Mouse (Mus musculus) limb, embryonic 15.5 days (tissue): Measurements from ENCODE around the gene Cdca8. TPM values are rescaled to one million over a fixed set of nuclear protein-coding genes. Genes with fewer than 3 reads are reported as not detected.

Experiments used
- ATAC-seq: fragments of 200-750 bp; cut with Nextera tagmentation; 2 replicates; pipeline ENCODE4 v1.8.0; 2017; ENCODE audit warnings: low read depth, moderate TSS enrichment; ENCODE audit not compliant: insufficient number of reproducible peaks, low FRiP score, low TSS enrichment
- H3K27ac ChIP-seq: fragments of 300-500 bp; sonication (generic); 2 replicates; pipeline ENCODE4 v1.5.1; 2015; ENCODE audit warnings: moderate library complexity, mild to moderate bottlenecking, inconsistent platforms
- H3K27me3 ChIP-seq: fragments of 300-500 bp; sonication (generic); 2 replicates; pipeline ENCODE4 v1.6.1; 2015; ENCODE audit warnings: inconsistent platforms
- H3K36me3 ChIP-seq: fragments of 300-500 bp; sonication (generic); 2 replicates; pipeline ENCODE4 v1.6.1; 2015; ENCODE audit warnings: inconsistent platforms
- H3K4me1 ChIP-seq: fragments of 300-500 bp; sonication (generic); 2 replicates; pipeline ENCODE4 v1.6.1; 2015; ENCODE audit warnings: inconsistent platforms
- H3K4me2 ChIP-seq: fragments of 300-500 bp; sonication (generic); 2 replicates; pipeline ENCODE4 v1.6.1; 2015; ENCODE audit warnings: mild to moderate bottlenecking, inconsistent platforms
- H3K4me3 ChIP-seq: fragments of 300-500 bp; sonication (generic); 2 replicates; pipeline ENCODE4 v1.5.1; 2015; ENCODE audit warnings: mild to moderate bottlenecking, inconsistent platforms
- H3K9ac ChIP-seq: fragments of 300-500 bp; sonication (generic); 2 replicates; pipeline ENCODE4 v1.6.1; 2015; ENCODE audit warnings: inconsistent platforms
- H3K9me3 ChIP-seq: fragments of 300-500 bp; sonication (generic); 2 replicates; pipeline ENCODE4 v1.6.1; 2016; ENCODE audit warnings: inconsistent platforms
- WGBS: fragments of 180-500 bp; shearing (Covaris S2); methylation state at CpG from one replicate; pipeline ENCODE4 v1.1.7; 2015; 5-methylcytosine and 5-hydroxymethylcytosine counted together
- polyA plus RNA-seq: library from polyadenylated mRNA; unstranded; fragments of >200 nt; fragmentation: Nextera tagmentation; extraction: Ambion mirVana; gene quantifications from 2 replicates; pipeline ENCODE4 v1.2.1, GENCODE M21; 2015

The Cdca8 gene
- polyA plus RNA-seq, 1 experiment from 2014 or later, result 95.9 TPM

GRCm38 (mm10) chr4:124950181-124951035 is 11.3 kb upstream of the Cdca8 start:
- Histone ChIP-seq H3K27me3 (peaks cover 59% of the 10 kb centered on the region), H3K4me1 (peaks cover 19% of the 10 kb centered on the region), H3K36me3 (peaks cover 2% of the 10 kb centered on the region; the same call in 1 of the 2 replicates), H3K4me3 (no peak overlapping the region), H3K4me2 (no peak overlapping the region), H3K9me3 (no peaks in the 10 kb centered on the region), H3K27ac (peak overlapping the region; percentile 47; the same call in 1 of the 2 replicates), H3K9ac (0 out of 2 replicates have a peak overlapping the region, but pooled peaks have one; percentile 15)
- ATAC-seq, result no peak
- WGBS, result 21% methylated on average over 21 of the region's 21 CpGs

DNA sequence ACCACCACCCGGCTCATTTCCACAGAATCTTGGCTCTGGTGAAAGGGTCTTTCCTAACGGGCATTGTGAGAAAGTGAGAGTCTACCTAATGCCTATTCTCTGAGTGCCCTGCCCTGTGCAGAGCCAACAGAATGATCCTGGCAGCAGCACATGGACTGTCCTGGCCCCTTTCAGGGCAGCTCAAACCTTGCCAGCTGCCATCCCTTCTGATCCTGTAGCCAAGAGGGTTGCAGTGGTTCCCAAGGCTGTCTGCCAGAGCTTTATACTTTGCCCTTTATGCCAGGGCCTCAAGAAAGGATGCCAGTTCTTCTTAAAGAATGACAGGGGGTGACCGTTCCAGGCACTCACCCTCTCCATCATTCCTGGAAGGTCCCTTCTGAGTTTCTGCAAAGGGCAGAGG is 10.4 kb upstream of the Cdca8 start:
- no peak overlapping the region for H3K27ac ChIP-seq
- H3K4me1 ChIP-seq, result peaks cover 19% of the 10 kb centered on the region
- H3K36me3 ChIP-seq, result peaks cover 2% of the 10 kb centered on the region; the same call in 1 of the 2 replicates
- no peaks in the 10 kb centered on the region for H3K9me3 ChIP-seq
- H3K4me3 ChIP-seq, result no peak overlapping the region
- no peak overlapping the region for H3K9ac ChIP-seq
- H3K27me3 ChIP-seq, result peaks cover 52% of the 10 kb centered on the region
- no peak overlapping the region for H3K4me2 ChIP-seq
- no peak for ATAC-seq
- 62% methylated on average over 3 of the region's 3 CpGs for WGBS

- peaks cover 5% of the 10 kb centered on the region; the same call in 1 of the 2 replicates for H3K4me1 ChIP-seq
- no peaks in the 10 kb centered on the region for H3K9me3 ChIP-seq
- H3K4me2 ChIP-seq, result no peak overlapping the region
- peaks cover 27% of the 10 kb centered on the region for H3K36me3 ChIP-seq
- H3K27me3 ChIP-seq, result peaks cover 23% of the 10 kb centered on the region; the same call in 1 of the 2 replicates
- WGBS, result 73% methylated on average over 2 of the region's 2 CpGs
- no peak overlapping the region for H3K27ac ChIP-seq
- H3K9ac ChIP-seq, result no peak overlapping the region
- H3K4me3 ChIP-seq, result no peak overlapping the region
- ATAC-seq, result no peak
These were observed 5.8 kb upstream of the Cdca8 start for GRCm38 (mm10) chr4:124944961-124945360.

DNA sequence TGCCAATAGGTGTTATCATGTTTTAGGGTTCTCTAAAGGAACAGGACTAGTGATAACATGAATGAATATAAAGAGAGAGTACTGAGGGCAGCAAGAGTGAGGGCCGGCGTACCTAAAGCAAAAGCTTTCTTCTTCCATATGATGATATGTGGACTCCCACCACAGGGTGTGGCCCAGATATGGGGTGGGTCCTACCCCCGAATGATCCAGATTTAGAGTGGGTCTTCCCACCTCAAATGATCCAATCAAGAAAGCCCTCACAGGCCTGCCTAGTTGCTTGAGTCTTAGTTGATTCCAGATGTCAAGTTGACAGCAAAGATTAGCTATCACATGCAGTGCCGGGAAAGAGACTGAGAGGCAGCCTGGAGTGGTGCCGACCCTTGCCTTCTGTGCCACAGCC is 4.7 kb upstream of the Cdca8 start:
- no peak overlapping the region for H3K4me3 ChIP-seq
- no peaks in the 10 kb centered on the region for H3K4me1 ChIP-seq
- 63% methylated on average over 5 of the region's 5 CpGs for WGBS
- H3K9ac ChIP-seq, result no peak overlapping the region
- no peak for ATAC-seq
- no peak overlapping the region for H3K27ac ChIP-seq
- H3K4me2 ChIP-seq, result no peak overlapping the region
- H3K9me3 ChIP-seq, result no peaks in the 10 kb centered on the region
- H3K27me3 ChIP-seq, result peaks cover 17% of the 10 kb centered on the region; the same call in 1 of the 2 replicates
- peaks cover 36% of the 10 kb centered on the region for H3K36me3 ChIP-seq

DNA sequence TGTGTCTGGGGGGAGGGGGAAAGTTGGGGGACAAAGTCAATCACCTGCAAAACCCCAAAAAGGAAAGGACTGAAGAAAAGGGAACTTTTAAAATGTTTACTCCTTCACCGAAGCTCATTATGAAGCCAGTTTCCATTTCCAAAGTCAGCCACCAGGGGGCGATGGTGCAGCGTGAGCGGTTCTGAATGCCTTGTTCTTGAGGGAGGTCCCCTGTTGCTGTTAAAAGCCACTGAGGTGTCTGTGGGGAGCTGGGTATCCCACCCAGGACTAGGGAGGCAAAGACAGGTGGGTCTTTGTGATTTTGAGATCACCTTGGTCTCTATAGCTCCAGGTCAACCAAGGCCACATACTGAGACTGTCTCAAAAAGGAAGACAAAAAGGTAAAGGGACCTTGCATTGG is 3.9 kb upstream of the Cdca8 start:
- Histone ChIP-seq H3K36me3 (peaks cover 44% of the 10 kb centered on the region), H3K9me3 (no peaks in the 10 kb centered on the region), H3K4me3 (no peak overlapping the region), H3K27me3 (peaks cover 9% of the 10 kb centered on the region; the same call in 1 of the 2 replicates), H3K4me1 (0 out of 2 replicates have a peak, but pooled peaks cover 4% of the 10 kb centered on the region), H3K9ac (no peak overlapping the region), H3K4me2 (no peak overlapping the region), H3K27ac (no peak overlapping the region)
- WGBS, result 7% methylated on average over 4 of the region's 4 CpGs
- ATAC-seq, result no peak

GRCm38 (mm10) chr4:124936613-124937471 is 2.3 kb downstream of the Cdca8 start, which contains the start of gene 9930104L06Rik:
Gene 9930104L06Rik, plus strand, starts transcription at chr4:124937048.
- ATAC-seq, result peak; percentile 98
- H3K9ac ChIP-seq, result peak within 1 kb of the TSS; percentile 71
- peaks cover 33% of the 10 kb centered on the region for H3K36me3 ChIP-seq
- peak within 1 kb of the TSS; percentile 50; the same call in 1 of the 2 replicates for H3K27ac ChIP-seq
- no peaks in the 10 kb centered on the region for H3K27me3 ChIP-seq
- H3K4me3 ChIP-seq, result peak within 1 kb of the TSS; percentile 90
- peaks cover 26% of the 10 kb centered on the region for H3K4me1 ChIP-seq
- WGBS, result under 1% methylated on average over 52 of the region's 52 CpGs
- no peaks in the 10 kb centered on the region for H3K9me3 ChIP-seq
- peak within 1 kb of the TSS; percentile 89 for H3K4me2 ChIP-seq

- Histone ChIP-seq H3K27ac (no peak overlapping the region), H3K9ac (no peak overlapping the region), H3K4me3 (no peak overlapping the region), H3K36me3 (peaks cover 71% of the 10 kb centered on the region), H3K4me1 (no peaks in the 10 kb centered on the region), H3K27me3 (no peaks in the 10 kb centered on the region), H3K4me2 (no peak overlapping the region), H3K9me3 (no peaks in the 10 kb centered on the region)
- 85% methylated on average over 5 of the region's 5 CpGs for WGBS
- ATAC-seq, result no peak
These were observed 11.0 kb downstream of the Cdca8 start for GRCm38 (mm10) chr4:124928102-124928501.

DNA sequence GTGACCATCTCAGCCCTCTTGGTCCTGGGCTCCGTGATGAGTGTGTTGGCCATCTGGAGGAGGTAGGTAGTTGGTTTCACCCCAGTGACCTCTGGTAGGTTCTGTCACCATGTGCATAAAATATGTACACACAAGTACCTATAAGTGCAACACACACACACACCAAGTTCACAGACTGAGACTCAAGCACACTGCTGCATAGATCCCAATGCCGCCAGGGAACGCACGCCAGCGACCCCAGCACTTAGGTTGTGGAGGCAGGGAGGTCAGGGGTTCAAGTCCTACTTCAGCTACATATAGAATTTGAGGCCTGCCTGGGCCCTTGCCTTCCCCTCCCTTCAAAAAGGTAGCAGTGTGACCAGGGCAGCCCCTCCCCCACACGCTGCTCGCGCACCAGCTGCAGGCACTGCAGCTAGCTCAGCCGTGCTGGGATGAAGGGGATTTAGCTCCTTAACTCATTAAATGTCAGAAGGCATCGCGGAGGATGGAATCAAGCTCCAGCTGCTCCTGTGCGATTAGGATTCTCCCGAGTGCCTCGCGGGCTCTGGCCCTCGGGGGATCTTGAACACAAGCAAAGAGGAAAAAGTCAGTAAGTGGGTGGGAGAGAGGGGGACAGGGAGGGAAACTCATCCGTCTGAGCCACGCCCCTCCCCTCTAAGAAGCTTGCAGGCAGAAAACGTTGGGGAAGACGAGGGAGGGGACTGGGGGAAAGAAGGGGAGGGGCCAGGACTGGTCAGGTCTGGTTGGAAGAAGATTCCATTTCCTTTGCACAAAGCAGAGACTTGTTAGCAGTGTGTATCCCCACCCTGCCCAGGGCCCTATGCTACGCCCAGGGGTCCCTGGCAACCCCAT is 32.9 kb downstream of the Cdca8 start:
- H3K4me2 ChIP-seq, result peak overlapping the region; percentile 47
- H3K9me3 ChIP-seq, result no peaks in the 10 kb centered on the region
- WGBS, result 9% methylated on average over 21 of the region's 21 CpGs
- H3K36me3 ChIP-seq, result no peaks in the 10 kb centered on the region
- peaks cover 25% of the 10 kb centered on the region; the same call in 1 of the 2 replicates for H3K27me3 ChIP-seq
- ATAC-seq, result peak; percentile 62; the same call in 1 of the 2 replicates
- H3K27ac ChIP-seq, result no peak overlapping the region
- peak overlapping the region; percentile 27 for H3K4me3 ChIP-seq
- H3K9ac ChIP-seq, result 0 out of 2 replicates have a peak overlapping the region, but pooled peaks have one; percentile 10
- peaks cover 10% of the 10 kb centered on the region for H3K4me1 ChIP-seq

- 61% methylated on average over 4 of the region's 4 CpGs for WGBS
- no peak overlapping the region for H3K4me2 ChIP-seq
- no peak overlapping the region for H3K4me3 ChIP-seq
- peaks cover 25% of the 10 kb centered on the region; the same call in 1 of the 2 replicates for H3K27me3 ChIP-seq
- no peaks in the 10 kb centered on the region for H3K36me3 ChIP-seq
- H3K4me1 ChIP-seq, result peaks cover 10% of the 10 kb centered on the region
- ATAC-seq, result no peak
- H3K9ac ChIP-seq, result no peak overlapping the region
- no peak overlapping the region for H3K27ac ChIP-seq
- no peaks in the 10 kb centered on the region for H3K9me3 ChIP-seq
These were observed 33.7 kb downstream of the Cdca8 start for GRCm38 (mm10) chr4:124905417-124905816.

- H3K27me3 ChIP-seq, result peaks cover 64% of the 10 kb centered on the region
- 54% methylated on average over 5 of the region's 5 CpGs for WGBS
- H3K36me3 ChIP-seq, result no peaks in the 10 kb centered on the region
- H3K4me1 ChIP-seq, result peaks cover 2% of the 10 kb centered on the region
- H3K9me3 ChIP-seq, result no peaks in the 10 kb centered on the region
- H3K27ac ChIP-seq, result no peak overlapping the region
- no peak overlapping the region for H3K4me2 ChIP-seq
- H3K4me3 ChIP-seq, result no peak overlapping the region
- H3K9ac ChIP-seq, result no peak overlapping the region
- ATAC-seq, result no peak
These were observed 39.2 kb downstream of the Cdca8 start for GRCm38 (mm10) chr4:124899906-124900305.

- ATAC-seq, result no peak
- H3K4me3 ChIP-seq, result no peak overlapping the region
- H3K27ac ChIP-seq, result no peak overlapping the region
- H3K4me2 ChIP-seq, result no peak overlapping the region
- no peak overlapping the region for H3K9ac ChIP-seq
- 66% methylated on average over 10 of the region's 10 CpGs for WGBS
- H3K4me1 ChIP-seq, result peaks cover 8% of the 10 kb centered on the region
- no peaks in the 10 kb centered on the region for H3K36me3 ChIP-seq
- no peaks in the 10 kb centered on the region for H3K9me3 ChIP-seq
- peaks cover 75% of the 10 kb centered on the region for H3K27me3 ChIP-seq
These were observed 40.7 kb downstream of the Cdca8 start for GRCm38 (mm10) chr4:124898428-124898827.
